Mouse (Mus musculus) layer of hippocampus, postnatal 10 days (tissue): ENCODE results near the gene Samhd1. TPM values are rescaled to one million over a fixed set of nuclear protein-coding genes. Genes with fewer than 3 reads are reported as not detected.
A peak's percentile ranks its signal among the peaks of the same experiment; 100 is the strongest.
"Not testable (repeated sequence)": the region's sequence is repeated elsewhere in the genome, so short reads cannot be mapped to it uniquely, and the experiment has no call there.

ENCODE experiments used
- DNase-seq, 2 experiments: peaks; one replicate each; pipeline ENCODE4 v3.0.0; 2021; ENCODE audit warnings: low spot score in 2 of 2
- long read RNA-seq: library from polyadenylated mRNA; stranded (forward); transcript quantifications from one replicate; pipeline ENCODE4 v2.0.0, GENCODE M21; 2023
- total RNA-seq, 2 experiments: library from RNA; stranded (reverse); gene quantifications; 2 replicates each; pipeline ENCODE4 v1.2.3; 2021

Gene Samhd1
- 10 to 100 TPM; 14.6 TPM for total RNA-seq
- long read RNA-seq, partial matches to known transcripts, result 2 of 8 reads
- long read RNA-seq, other reads (novel, unspliced or antisense), result 3 of 8 reads

GRCm38 (mm10) chr2:157135014-157135413, at the start of gene Samhd1:
TSS of gene Samhd1 (minus strand) at chr2:157135265.
- peak; percentile 79 to 89 for DNase-seq

- DNase-seq, result no peak
Observed at GRCm38 (mm10) chr2:157178167-157178566, 43.1 kb upstream of the Samhd1 start.

- DNase-seq, result no peak
Observed at GRCm38 (mm10) chr2:157176248-157176647, 41.2 kb upstream of the Samhd1 start.

DNA sequence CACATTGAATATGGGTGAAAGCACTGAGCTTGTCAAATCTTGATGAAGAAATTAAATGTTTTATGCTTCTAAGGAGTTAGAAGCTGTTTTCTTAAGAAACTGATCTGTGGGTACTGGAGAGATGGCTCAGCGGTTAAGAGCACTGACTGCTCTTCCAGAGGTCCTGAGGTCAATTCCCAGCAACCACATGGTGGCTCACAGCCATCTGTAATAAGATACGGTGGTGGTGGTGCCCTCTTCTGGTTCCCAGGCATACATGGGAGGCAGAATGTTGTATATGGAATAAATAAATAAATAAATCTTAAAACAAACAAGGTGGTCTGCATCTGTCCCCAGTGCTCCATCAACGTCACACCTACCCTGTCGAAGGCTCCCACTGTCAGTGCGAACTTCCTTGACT, 39.4 kb upstream of the Samhd1 start:
- no peak for DNase-seq

DNA sequence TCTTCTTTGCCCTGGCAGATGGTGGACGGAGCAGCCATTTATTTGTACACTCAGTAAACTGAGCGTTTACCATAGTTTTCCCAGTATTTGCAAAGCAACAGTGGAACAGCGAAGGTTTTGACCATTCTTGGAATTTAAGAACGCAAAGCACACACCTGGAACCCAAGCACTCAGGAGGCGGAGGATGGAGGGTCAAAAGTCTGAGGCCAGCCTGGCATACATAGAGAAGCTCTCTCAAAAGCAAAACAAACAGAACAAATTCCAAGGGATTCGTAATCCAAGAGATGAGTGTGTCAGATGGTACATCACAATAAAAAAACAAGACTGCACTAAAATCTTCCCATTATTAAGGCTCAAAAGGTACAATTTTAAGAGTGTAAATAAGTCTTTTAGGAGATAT, 38.5 kb upstream of the Samhd1 start:
- no peak for DNase-seq

GRCm38 (mm10) chr2:157172984-157173383, 37.9 kb upstream of the Samhd1 start:
- DNase-seq, result no peak

DNA sequence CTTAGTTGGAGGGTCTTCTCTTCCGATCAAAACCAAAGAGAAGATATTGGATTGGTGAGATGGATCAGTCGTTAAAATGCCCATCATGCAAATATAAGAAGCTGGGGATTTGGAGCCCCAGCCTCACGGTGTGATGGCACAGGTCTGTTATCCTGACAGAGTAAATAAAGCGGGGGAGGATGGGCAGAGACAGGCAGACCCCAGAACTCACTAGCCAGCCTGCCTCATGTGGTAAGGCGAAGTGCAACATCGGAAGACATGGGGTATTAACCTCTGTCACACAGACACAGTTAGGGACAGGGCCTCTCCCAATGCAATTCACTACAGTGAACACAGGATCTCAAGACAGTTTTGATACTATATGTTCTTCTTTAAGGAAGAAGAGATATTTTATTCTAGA, 35.6 kb upstream of the Samhd1 start:
- no peak for DNase-seq

GRCm38 (mm10) chr2:157170166-157170565, 35.1 kb upstream of the Samhd1 start:
- peak; percentile 17 to 30 for DNase-seq

- no peak for DNase-seq
Observed at GRCm38 (mm10) chr2:157166371-157167080, 31.5 kb upstream of the Samhd1 start.

- not testable (repeated sequence) for DNase-seq
Observed at GRCm38 (mm10) chr2:157165312-157166224, 30.5 kb upstream of the Samhd1 start.

GRCm38 (mm10) chr2:157164101-157164500, 29.0 kb upstream of the Samhd1 start:
- DNase-seq, result no peak

DNA sequence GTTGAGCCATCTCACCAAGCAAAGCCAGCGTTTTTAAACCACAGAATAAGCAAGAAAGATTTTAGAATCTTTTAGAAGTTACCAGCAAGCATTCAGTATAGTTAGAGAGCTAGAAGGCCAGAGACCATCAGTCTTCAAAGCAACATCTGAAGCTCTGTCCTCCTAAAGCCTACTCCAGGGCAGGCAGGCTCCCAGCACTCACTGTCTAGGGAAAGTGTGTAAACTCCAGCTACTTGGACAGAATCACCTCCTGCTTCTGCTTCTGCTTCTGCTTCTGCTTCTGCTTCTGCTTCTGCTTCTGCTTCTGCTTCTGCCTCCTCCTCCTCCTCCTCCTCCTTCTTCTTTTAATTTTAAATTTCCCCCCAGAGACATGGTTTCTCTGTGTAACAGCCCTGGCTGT, 21.0 kb upstream of the Samhd1 start:
- no peak for DNase-seq

DNA sequence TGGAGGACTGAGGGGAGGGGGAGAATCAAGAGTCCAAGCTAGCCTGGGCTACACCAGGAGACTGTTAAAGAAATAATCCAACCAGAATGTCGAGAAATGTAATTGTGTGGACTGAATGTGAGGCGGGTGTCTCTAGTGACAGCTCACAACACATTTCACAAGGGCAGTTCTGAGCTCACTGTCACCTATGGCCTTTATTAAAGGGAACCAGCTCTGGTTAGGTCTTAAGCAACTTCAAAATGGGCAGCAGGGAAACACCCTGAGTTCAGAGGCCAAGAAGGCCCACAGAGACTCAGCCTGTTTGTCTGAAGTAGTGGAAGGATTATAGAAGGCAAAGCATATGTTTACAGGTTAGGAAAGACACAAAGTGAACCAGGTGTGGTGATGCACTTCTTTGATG, 18.2 kb upstream of the Samhd1 start:
- DNase-seq, result no peak

DNA sequence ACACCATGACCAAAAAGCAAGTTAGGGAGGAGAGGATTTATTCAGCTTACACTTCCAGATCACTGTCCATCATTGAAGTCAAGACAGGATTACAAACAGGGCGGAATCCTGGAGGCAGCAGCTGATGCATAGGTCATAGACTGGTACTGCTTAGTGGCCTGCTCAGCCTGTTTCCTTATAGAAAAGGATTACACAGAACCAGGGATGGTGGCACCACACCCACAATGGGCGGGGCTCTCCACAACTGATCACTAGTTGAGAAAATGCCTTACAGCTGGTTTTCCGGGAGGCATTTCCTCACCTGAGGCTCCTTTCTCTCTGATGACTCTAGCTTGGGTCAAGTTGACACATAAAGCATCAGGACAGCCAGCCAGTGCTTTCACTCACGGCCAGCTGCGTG, 13.4 kb upstream of the Samhd1 start:
- DNase-seq, result no peak

DNA sequence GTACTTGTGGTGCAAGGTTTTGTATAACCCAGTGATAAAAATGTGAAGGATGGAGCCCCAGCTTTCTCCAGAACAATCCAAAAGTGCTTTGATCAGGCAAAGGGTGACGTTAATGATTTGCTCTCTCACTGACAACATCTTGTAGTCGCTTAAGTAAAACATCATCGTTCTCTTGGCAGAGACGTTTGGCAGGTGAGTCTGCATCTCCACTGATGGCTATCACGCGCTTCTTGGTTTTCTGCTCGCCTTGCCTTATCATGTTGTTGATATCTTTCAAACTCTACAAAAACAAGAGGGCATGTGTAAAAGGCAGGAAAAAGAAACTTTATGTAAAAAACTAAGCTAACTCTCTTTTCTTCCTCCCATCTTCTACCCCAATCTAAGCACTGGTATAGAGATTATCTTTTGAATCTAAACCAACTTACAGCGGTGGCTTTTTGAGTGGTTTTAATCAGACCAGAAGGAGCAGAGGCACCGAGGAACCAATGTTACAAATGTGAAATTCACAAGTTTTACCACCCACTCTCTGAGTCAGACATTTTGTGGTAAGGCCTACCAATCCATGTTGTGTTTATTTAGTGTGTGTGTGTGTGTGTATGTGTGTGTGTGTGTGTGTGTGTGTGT, 12.4 kb upstream of the Samhd1 start:
- DNase-seq, result no peak

DNA sequence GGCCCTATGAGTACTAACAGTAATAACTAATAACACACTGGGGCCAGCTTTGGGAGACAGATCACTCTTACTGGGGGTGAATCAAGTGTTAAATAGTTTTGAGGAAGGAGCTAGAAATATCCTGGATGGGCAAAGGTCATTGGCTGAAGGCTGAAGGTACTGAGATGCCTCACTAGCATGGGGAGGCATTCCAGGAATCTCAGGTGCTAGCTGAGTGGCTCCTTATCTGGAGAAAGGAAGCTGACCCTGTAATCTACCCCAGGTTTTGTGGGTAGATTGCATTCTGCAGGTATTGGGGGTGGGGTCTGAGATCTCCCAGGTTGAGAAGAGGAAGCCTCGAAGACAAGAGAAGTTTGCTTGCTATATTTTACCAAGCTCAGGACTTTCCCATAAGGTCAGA, 10.1 kb upstream of the Samhd1 start:
- DNase-seq, result no peak

DNA sequence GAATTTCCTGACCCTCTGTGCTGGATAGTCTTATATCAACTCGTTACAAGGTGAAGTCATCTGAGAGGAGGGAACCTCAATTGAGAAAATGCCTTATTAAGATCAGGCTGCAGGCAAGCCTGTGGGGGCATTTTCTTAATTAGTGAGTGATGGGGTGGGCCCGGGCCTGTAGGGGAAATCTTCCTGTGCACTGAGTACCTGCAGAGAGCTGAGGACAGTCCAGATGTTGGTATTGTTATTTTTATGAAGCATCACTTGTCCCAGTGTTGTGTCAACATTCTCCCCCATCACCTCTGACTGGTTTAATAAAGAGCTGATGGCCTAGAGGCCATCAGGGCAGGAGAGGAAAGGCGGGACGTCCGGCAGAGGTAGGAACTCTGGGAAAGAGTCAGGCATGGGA, 9.1 kb upstream of the Samhd1 start:
- no peak for DNase-seq

GRCm38 (mm10) chr2:157141962-157142361, 6.9 kb upstream of the Samhd1 start:
- no peak for DNase-seq

DNA sequence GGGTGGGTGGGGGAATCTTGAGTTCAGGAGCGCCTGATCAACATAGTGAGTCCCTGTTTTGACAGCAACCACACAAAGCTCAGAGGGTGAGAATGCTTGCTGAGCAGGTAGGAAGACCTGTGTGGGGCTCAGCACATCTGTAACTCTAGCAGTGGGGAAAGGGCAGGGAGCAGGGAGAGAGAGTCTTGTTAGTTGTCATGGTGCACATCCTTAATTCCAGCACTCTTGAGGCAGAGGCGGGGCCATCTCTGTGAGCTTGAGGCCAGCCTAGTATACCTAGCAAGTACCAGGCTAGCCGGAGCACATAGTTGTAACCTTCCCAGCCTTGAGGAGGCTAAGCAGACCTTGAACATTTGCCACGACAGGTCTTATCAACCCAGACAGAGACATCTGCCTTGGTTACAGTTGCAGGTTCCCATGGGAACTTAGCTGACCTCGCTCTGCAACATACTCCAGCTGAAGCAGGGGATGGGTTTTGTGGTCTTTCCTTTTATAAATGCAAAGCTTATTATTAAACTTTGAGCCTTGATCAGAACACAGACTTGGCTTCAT, 4.3 kb upstream of the Samhd1 start:
- DNase-seq, result no peak

DNA sequence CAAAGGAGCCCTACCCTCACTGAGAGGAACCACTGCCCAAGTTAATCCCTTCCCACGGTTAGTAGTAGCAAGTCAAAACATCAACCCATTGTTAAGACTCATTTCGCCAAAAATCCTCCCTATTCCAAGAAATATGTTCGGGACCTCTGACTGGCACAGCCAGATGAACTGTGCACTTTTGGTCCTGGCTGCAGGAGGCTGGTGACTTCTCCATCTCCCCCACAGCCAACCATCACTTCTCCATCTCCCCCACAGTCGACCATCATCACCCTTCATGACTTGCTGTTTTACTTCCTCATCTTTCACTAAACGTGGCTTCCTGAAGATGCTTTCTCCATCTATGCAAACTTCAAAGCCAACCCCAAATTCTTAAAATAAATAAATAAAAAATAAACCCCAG, 3.7 kb upstream of the Samhd1 start:
- DNase-seq, result no peak

DNA sequence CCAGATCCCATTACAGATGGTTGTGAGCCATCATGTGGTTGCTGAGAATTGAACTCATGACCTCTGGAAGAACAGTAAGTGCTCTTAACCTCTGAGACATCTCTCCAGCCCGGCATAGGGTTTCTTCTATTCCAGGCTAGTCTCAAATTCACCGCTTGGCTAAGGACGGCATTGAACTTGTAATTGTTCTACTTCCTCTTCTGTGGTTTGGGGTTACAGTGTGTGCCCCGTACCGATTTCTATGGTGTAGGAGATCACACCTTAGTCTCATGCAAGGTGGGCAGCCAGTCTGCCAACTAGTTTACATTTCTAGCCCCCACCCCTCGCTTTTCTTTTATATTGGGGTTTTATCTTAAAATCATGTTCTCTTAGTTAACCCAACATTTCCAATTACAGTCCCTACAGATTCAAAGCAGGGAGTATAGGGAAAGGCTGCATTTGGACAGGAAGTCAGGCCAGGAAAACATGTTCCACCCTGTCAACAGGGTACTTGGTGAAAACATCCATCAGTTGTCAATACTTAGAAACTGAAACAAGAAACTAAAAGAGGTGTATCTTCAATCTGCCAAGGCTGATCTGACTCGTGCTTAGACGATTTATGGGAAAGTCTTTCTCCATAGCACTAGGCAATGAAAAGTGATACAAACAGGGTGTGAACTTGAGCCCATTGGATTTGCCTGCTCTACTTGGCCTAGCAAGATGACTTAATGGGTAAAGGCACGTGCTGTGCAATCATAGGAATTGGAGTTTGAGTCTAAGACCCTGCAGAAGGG, 3.1 kb upstream of the Samhd1 start:
- no peak for DNase-seq
